Mouse (Mus musculus) lung, postnatal 14 days (tissue): Measurements from ENCODE around the gene Uggt1.

Experiments used
- DNase-seq: peaks from one replicate; pipeline ENCODE4 v3.0.0; 2021

Uggt1 gene

GRCm38 (mm10) chr1:36162687-36163086 lies 81.8 kb downstream of the Uggt1 start:
- peak; percentile 33 for DNase-seq

GRCm38 (mm10) chr1:36161208-36161607 lies 83.3 kb downstream of the Uggt1 start:
- no peak for DNase-seq

GRCm38 (mm10) chr1:36160246-36160645 lies 84.3 kb downstream of the Uggt1 start:
- no peak for DNase-seq

- DNase-seq, result peak; percentile 43
Measured at GRCm38 (mm10) chr1:36149411-36149810, 95.1 kb downstream of the Uggt1 start.

GRCm38 (mm10) chr1:36148809-36149208 lies 95.7 kb downstream of the Uggt1 start:
- DNase-seq, result no peak

GRCm38 (mm10) chr1:36145050-36145449 lies 99.5 kb downstream of the Uggt1 start:
- DNase-seq, result peak; percentile 52

GRCm38 (mm10) chr1:36140311-36140710 lies 104.2 kb downstream of the Uggt1 start:
- DNase-seq, result no peak

GRCm38 (mm10) chr1:36134584-36134983 lies 109.9 kb downstream of the Uggt1 start:
- peak; percentile 84 for DNase-seq

- no peak for DNase-seq
Measured at GRCm38 (mm10) chr1:36133647-36134046, 110.9 kb downstream of the Uggt1 start.

GRCm38 (mm10) chr1:36133041-36133440 lies 111.5 kb downstream of the Uggt1 start:
- DNase-seq, result no peak

- DNase-seq, result no peak
Measured at GRCm38 (mm10) chr1:36132211-36132610, 112.3 kb downstream of the Uggt1 start.

GRCm38 (mm10) chr1:36131766-36132165 lies 112.8 kb downstream of the Uggt1 start:
- no peak for DNase-seq

- no peak for DNase-seq
Measured at GRCm38 (mm10) chr1:36131154-36131553, 113.4 kb downstream of the Uggt1 start.

GRCm38 (mm10) chr1:36130307-36131035 lies 114.0 kb downstream of the Uggt1 start:
- DNase-seq, result peak; percentile 10

GRCm38 (mm10) chr1:36129881-36130280 lies 114.6 kb downstream of the Uggt1 start:
- no peak for DNase-seq

- peak; percentile 9 for DNase-seq
Measured at GRCm38 (mm10) chr1:36129126-36129525, 115.4 kb downstream of the Uggt1 start.

- DNase-seq, result no peak
Measured at GRCm38 (mm10) chr1:36125076-36125475, 119.4 kb downstream of the Uggt1 start.

- DNase-seq, result no peak
Measured at GRCm38 (mm10) chr1:36121172-36121571, 123.3 kb downstream of the Uggt1 start.

- DNase-seq, result no peak
Measured at GRCm38 (mm10) chr1:36119426-36119825, 125.1 kb downstream of the Uggt1 start.

- DNase-seq, result no peak
Measured at GRCm38 (mm10) chr1:36118958-36119357, 125.6 kb downstream of the Uggt1 start.

- DNase-seq, result no peak
Measured at GRCm38 (mm10) chr1:36118061-36118685, 126.3 kb downstream of the Uggt1 start.

- DNase-seq, result no peak
Measured at GRCm38 (mm10) chr1:36116488-36116887, 128.0 kb downstream of the Uggt1 start.

- DNase-seq, result no peak
Measured at GRCm38 (mm10) chr1:36114844-36115243, 129.7 kb downstream of the Uggt1 start.

GRCm38 (mm10) chr1:36113670-36114069 lies 130.8 kb downstream of the Uggt1 start:
- no peak for DNase-seq

GRCm38 (mm10) chr1:36112665-36113064 lies 131.9 kb downstream of the Uggt1 start:
- no peak for DNase-seq
